Mouse (Mus musculus) megakaryocyte, embryonic 14.5 days (primary cell): ENCODE measurements around the gene Gtf3c2.

Experiments
- FLI1 ChIP-seq: IDR thresholded peaks from 2 replicates; pipeline ENCODE4 v1.6.1; 2012; ENCODE audit warnings: low read length, inconsistent platforms, mixed read lengths
- GATA1 ChIP-seq: IDR thresholded peaks from 3 replicates; pipeline ENCODE4 v1.6.1; 2012; ENCODE audit warnings: mixed read lengths, low read length, inconsistent platforms, borderline replicate concordance

- TF ChIP-seq GATA1 (no peak), FLI1 (no peak)
Observed at GRCm38 (mm10) chr5:31108000-31108490, 71.9 kb downstream of the Gtf3c2 start, which contains the start of gene Slc30a3.
